Mouse (Mus musculus): ENCODE results near the gene Hgd.

The Hgd gene

GRCm38 (mm10) chr16:37670666-37671283, 90.8 kb downstream of the Hgd start:
- no peak for DNase-seq (ENCODE audit: low spot score)

- DNase-seq (ENCODE audit: low spot score), result no peak
These were observed 95.4 kb downstream of the Hgd start for GRCm38 (mm10) chr16:37675326-37675725.

GRCm38 (mm10) chr16:37676024-37676676, 96.2 kb downstream of the Hgd start:
- DNase-seq (ENCODE audit: low spot score), result no peak

- no peak for DNase-seq (ENCODE audit: low spot score)
These were observed 96.7 kb downstream of the Hgd start for GRCm38 (mm10) chr16:37676677-37677072.

- no peak for DNase-seq (ENCODE audit: low spot score)
These were observed 97.6 kb downstream of the Hgd start for GRCm38 (mm10) chr16:37677586-37677985.

GRCm38 (mm10) chr16:37680216-37680615, 100.3 kb downstream of the Hgd start:
- DNase-seq (ENCODE audit: low spot score), result no peak

GRCm38 (mm10) chr16:37680831-37681230, 100.9 kb downstream of the Hgd start:
- no peak for DNase-seq (ENCODE audit: low spot score)

Data from testis, postnatal 14 days (tissue).